Mouse (Mus musculus): ENCODE measurements around the gene Ugt8a. TPM values are rescaled to one million over a fixed set of nuclear protein-coding genes. Genes with fewer than 3 reads are reported as not detected.

Ugt8a gene
- polyA plus RNA-seq, 1 experiment from 2014 or later = 106 TPM

DNA sequence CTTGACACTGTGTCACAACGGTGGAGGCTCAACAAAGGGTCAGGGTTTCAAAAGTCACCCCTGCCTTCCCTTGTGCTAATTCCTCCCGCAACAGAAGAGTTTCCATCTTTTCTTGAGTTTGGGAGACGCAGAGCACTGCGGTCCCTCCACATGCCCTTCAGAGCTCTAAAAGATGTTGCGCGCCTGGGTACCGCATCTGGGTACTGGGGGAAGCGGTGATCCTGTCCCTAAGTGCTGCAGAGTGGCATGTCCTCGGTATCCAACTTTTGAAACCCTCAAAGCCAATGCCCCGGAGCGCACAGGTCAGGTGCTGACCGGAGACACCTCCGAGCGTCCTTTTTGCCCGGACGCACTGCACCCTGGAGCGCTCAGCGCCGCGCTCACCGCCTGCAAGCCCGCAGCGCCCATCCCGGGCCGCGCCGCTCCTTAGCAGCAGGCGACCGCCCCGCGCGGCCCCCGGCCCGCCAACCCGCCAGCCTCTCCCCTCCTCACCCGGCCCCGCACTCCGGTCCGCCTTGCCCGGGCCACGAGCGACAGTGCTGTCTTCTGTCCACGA, 805 bp downstream of the Ugt8a start:
- in situ Hi-C loops (cut with MboI; ENCODE audit: low pct_unique_long_range_greater_than_20kb) = loop anchor here (10.0 kb wide), 1 partner anchor 53 kb away; no protein-coding TSS in a partner anchor
- POLR2A ChIA-PET = interaction anchor here (0.6 kb wide), 1 partner anchor 62 kb away, joined by 5 read pairs; no protein-coding TSS in a partner anchor
- no peaks in the 10 kb centered on the region for H3K27me3 ChIP-seq
- no peak for TF ChIP-seq CTCF (IDR thresholded peaks at IDR 0.05)
- CTCF ChIA-PET = interaction anchor here (0.9 kb wide), 1 partner anchor 91 kb away, joined by 3 read pairs; no protein-coding TSS in a partner anchor
- no peak for DNase-seq (ENCODE audit: low read depth, low spot score)
- ATAC-seq = peak; percentile 61

DNA sequence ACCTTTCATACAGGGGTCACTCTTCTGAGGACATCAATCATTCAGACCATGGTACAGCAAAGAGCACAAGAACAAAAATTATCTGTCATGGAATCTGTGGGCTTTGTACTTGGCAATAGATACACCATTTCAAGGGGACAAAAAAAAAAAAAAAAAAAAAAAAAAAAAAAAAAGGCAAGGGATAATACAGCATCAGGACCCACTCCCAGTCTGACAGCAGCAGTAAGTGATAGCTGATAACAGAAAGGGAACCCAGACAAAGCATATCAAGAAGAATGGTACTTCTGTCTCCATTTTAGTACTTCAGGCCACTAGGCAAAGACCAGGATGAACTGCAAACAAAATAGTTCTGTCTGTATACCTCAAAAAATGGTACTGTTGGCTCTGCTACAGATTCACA, 2.6 kb downstream of the Ugt8a start:
- no peak for DNase-seq (ENCODE audit: low read depth, low spot score)
- TF ChIP-seq CTCF (IDR thresholded peaks at IDR 0.05) = no peak
- ATAC-seq = no peak
- in situ Hi-C loops (cut with MboI; ENCODE audit: low pct_unique_long_range_greater_than_20kb) = loop anchor here (10.0 kb wide), 1 partner anchor 51 kb away; no protein-coding TSS in a partner anchor
- ChIA-PET CTCF (interaction anchor here (1.1 kb wide), 1 partner anchor 23 kb away, joined by 3 read pairs; no protein-coding TSS in a partner anchor), POLR2A (interaction anchor here (0.7 kb wide), 1 partner anchor 40 kb away, joined by 5 read pairs; no protein-coding TSS in a partner anchor)
- no peaks in the 10 kb centered on the region for H3K27me3 ChIP-seq

DNA sequence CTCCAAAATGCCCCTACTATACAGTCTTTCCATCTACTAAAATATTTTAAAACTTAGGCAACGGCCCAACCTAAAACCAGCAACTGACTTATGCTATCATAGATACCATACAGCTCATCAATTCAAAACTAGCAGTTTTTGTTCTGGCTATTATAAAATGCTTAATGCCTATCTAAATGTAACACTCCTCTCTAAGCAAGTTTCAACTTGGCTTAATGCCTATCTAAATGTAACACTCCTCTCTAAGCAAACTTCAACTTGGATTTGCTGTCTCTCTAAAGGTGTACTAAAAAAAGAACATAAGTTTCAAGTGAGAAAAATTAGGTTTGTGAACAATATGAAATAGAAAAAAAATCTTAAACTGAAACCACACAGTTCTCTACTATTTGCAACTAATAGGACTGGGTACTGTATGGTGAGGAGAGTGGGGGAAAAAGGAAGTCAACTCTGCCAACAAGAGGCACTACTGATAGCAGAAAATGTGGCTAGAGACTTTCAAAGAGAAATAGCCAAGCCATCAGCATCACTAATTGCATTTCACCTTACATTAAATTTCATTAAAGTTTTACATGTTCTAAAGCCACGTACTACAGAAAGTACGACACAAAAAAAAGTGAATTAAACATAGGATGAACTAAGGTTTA, 5.7 kb downstream of the Ugt8a start:
- CTCF ChIA-PET = interaction anchor here (1.3 to 4.1 kb wide), 4 partner anchors 11 to 24 kb away, joined by 3 to 23 read pairs (median 4); no protein-coding TSS in a partner anchor
- no peaks in the 10 kb centered on the region for H3K27me3 ChIP-seq
- TF ChIP-seq CTCF (IDR thresholded peaks at IDR 0.05) = no peak
- ATAC-seq = no peak
- no peak for DNase-seq (ENCODE audit: low read depth, low spot score)
- in situ Hi-C loops (cut with MboI; ENCODE audit: low pct_unique_long_range_greater_than_20kb) = loop anchor here (10.0 kb wide), 1 partner anchor 48 kb away; no protein-coding TSS in a partner anchor
- POLR2A ChIA-PET = no interaction called here

DNA sequence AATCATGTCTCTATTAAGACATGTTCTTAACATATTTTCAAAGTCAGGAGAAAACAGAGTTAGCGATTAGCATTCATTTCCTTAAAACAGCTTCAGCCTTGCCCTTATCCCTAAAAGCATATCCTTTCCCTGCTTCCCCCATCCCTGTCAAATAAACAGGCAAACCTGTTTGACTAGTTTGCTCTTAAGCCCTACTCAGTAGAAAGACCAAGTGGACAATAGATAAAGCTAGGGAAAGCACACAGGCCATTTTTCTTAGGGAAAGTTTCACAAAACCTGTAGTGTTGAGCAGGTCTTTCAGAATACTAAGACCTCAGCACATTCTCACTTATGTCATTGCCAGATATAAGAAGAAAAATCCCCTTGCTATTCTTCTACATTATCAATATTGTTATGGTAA, 7.4 kb downstream of the Ugt8a start:
- no peak for DNase-seq (ENCODE audit: low read depth, low spot score)
- ChIA-PET CTCF (interaction anchor here (1.0 to 4.1 kb wide), 5 partner anchors 9 to 84 kb away, joined by 3 to 23 read pairs (median 3); no protein-coding TSS in a partner anchor), POLR2A (interaction anchor here (0.5 to 0.8 kb wide), 2 partner anchors 8 to 23 kb away, joined by 3 to 5 read pairs; no protein-coding TSS in a partner anchor)
- in situ Hi-C loops (cut with MboI; ENCODE audit: low pct_unique_long_range_greater_than_20kb) = loop anchor here (10.0 kb wide), 1 partner anchor 46 kb away; no protein-coding TSS in a partner anchor
- H3K27me3 ChIP-seq = no peaks in the 10 kb centered on the region
- no peak for TF ChIP-seq CTCF (IDR thresholded peaks at IDR 0.05)
- no peak for ATAC-seq

DNA sequence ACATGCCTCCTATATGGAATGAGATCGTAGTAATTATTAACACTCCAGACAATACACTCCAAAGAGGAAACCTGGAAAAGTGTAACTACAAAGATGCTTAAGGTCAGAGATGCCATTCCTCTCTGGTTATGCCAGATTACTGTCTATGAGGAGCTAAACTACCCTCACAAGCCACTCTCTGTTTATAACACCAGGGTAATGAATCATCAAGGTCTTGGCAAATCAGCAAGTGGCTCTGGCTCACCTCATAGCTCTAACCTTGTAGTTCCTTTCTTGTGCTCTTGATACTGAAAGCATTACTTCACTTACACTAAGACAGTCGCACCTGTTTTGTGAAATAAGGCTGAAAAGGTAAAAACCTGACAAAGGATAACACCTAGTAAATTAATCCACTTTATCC, 17.5 kb downstream of the Ugt8a start:
- peak; percentile 8 for TF ChIP-seq CTCF (IDR thresholded peaks at IDR 0.05)
- in situ Hi-C loops (cut with MboI; ENCODE audit: low pct_unique_long_range_greater_than_20kb) = no loop called here
- ATAC-seq (peak; percentile 97), DNase-seq (ENCODE audit: low read depth, low spot score) (peak; percentile 37)
- H3K27me3 ChIP-seq = no peaks in the 10 kb centered on the region
- ChIA-PET POLR2A (no interaction called here), CTCF (interaction anchor here (1.5 to 5.3 kb wide), 3 partner anchors 9 to 68 kb away, joined by 3 to 29 read pairs (median 23); no protein-coding TSS in a partner anchor)

DNA sequence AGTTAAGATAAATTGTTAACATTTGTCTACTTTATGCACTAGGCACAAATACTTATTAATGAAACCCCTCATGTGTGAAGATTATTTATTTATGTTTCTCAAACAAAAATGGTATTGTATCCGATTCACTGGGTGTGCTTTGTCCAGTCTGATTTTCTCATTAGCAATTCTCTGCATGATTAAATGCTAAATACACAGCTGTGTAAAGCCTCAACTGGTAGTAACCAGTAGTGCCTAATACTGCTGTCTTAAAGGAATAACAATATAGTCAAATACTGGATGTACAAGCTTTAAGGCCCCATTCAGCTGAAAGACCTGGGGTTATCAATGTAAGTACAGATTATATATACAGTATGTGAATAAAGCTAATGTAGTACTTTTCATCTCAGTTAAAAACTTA, 39.4 kb downstream of the Ugt8a start:
- DNase-seq (ENCODE audit: low read depth, low spot score) (no peak), ATAC-seq (no peak)
- no peak for TF ChIP-seq CTCF (IDR thresholded peaks at IDR 0.05)
- H3K27me3 ChIP-seq = no peaks in the 10 kb centered on the region
- ChIA-PET POLR2A (no interaction called here), CTCF (interaction anchor here (1.0 to 2.3 kb wide), 5 partner anchors 8 to 25 kb away, joined by 3 to 14 read pairs (median 5); no protein-coding TSS in a partner anchor)
- in situ Hi-C loops (cut with MboI; ENCODE audit: low pct_unique_long_range_greater_than_20kb) = no loop called here

DNA sequence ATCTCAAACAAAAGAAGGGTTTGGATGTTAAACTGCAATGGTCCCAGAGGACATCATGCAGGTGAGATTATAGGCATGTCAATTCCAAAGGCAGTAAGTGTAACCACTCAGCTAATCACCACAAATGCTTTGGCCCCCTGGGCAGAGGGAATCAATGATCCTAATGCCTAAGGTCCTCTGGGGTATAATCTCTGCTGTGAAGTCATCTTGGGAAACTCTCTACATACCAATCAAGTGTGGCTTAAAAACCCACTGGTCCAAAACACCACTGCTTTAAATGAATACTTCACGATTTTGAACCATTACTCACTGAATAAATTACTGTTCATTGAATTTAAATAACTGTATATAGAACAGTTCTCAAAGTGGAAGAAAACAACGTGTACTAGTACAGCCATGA, 51.3 kb downstream of the Ugt8a start:
- TF ChIP-seq CTCF (IDR thresholded peaks at IDR 0.05) = no peak
- in situ Hi-C loops (cut with MboI; ENCODE audit: low pct_unique_long_range_greater_than_20kb) = loop anchor here (10.0 kb wide), 1 partner anchor 48 kb away; the partner anchor contains the start of gene Ugt8a
- POLR2A ChIA-PET = no interaction called here
- ATAC-seq (peak; percentile 97), DNase-seq (ENCODE audit: low read depth, low spot score) (peak; percentile 89)
- CTCF ChIA-PET = interaction anchor here (1.0 to 1.3 kb wide), 2 partner anchors 17 to 158 kb away, joined by 3 to 4 read pairs; no protein-coding TSS in a partner anchor
- no peaks in the 10 kb centered on the region for H3K27me3 ChIP-seq

DNA sequence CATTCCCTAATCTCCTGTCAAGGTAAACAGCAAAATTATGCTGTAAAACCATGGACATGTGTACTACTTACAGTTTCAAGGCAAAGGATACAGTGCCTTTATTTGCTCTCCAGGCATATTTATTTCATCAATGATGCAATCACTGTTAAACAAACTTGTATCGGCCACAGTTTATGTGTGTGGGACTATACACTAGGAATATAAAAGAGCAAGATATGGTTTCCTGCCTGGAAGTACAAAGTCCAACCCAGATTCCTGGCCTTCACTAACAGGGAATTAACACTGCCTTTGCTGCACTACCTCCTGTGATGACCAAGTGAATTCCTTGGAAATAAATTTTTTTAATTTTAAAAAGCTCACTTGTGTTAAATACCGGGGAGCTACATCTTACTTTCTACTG, 53.5 kb downstream of the Ugt8a start:
- POLR2A ChIA-PET = no interaction called here

DNA sequence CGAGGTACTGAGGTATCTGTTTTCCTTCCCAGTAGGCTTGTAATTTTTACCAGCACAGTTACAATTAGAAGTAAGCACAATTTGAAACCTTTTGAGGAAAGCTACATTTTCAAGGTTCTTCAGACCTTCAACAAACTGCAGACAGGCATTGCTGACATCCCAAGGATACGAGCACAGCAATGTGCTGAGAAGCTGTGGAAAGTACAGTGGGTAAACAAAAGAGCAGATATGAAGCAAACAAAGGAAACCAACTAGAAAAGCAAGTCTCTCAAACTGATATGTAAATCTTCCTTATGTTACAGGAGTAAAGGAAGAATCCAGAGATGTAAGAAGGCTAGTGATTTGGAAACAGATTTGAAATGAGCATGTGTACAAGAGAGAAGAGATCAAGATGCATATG, 54.0 kb downstream of the Ugt8a start:
- no peak for TF ChIP-seq CTCF (IDR thresholded peaks at IDR 0.05)
- POLR2A ChIA-PET = interaction anchor here (0.7 kb wide), 1 partner anchor 24 kb away, joined by 3 read pairs; no protein-coding TSS in a partner anchor
- CTCF ChIA-PET = interaction anchor here (1.2 to 4.1 kb wide), 7 partner anchors 10 to 713 kb away, joined by 3 to 20 read pairs (median 4); no protein-coding TSS in a partner anchor
- DNase-seq (ENCODE audit: low read depth, low spot score) (no peak), ATAC-seq (no peak)
- H3K27me3 ChIP-seq = no peaks in the 10 kb centered on the region
- in situ Hi-C loops (cut with MboI; ENCODE audit: low pct_unique_long_range_greater_than_20kb) = loop anchor here (10.0 kb wide), 1 partner anchor 50 kb away; the partner anchor contains the start of gene Ugt8a

More for the DNA sequence above, 53.5 kb downstream of the Ugt8a start:
- no peak for TF ChIP-seq CTCF (IDR thresholded peaks at IDR 0.05)
- in situ Hi-C loops (cut with MboI; ENCODE audit: low pct_unique_long_range_greater_than_20kb) = loop anchor here (10.0 kb wide), 1 partner anchor 50 kb away; the partner anchor contains the start of gene Ugt8a
- no peaks in the 10 kb centered on the region for H3K27me3 ChIP-seq
- CTCF ChIA-PET = interaction anchor here (0.7 to 4.1 kb wide), 7 partner anchors 10 to 713 kb away, joined by 3 to 20 read pairs (median 4); no protein-coding TSS in a partner anchor
- DNase-seq (ENCODE audit: low read depth, low spot score) (no peak), ATAC-seq (no peak)

DNA sequence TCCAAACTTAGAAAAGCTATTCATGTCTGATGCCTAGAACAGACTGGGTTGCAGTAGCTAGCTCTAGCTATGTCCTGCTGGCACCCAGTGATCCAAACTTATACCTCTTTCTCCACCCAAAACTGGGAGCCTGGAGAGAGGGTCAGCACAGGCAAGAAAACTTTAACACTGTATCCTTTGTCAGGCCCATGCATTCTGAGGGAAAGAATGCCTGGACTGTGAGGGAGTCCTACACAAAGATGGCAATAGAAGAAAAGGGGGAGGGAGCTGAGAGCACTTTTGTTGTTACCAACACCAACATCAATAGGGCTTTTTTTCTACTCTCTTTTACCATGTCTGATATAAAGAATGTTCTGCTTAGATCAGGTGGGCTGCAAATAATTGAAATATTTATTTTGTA, 55.4 kb downstream of the Ugt8a start:
- CTCF ChIA-PET = interaction anchor here (0.7 to 4.1 kb wide), 10 partner anchors 8 to 162 kb away, joined by 3 to 20 read pairs (median 3); no protein-coding TSS in a partner anchor

More for the DNA sequence above, 55.4 kb downstream of the Ugt8a start:
- POLR2A ChIA-PET = interaction anchor here (0.6 kb wide), 1 partner anchor 13 kb away, joined by 3 read pairs; no protein-coding TSS in a partner anchor
- DNase-seq (ENCODE audit: low read depth, low spot score) (no peak), ATAC-seq (no peak)
- no peaks in the 10 kb centered on the region for H3K27me3 ChIP-seq
- TF ChIP-seq CTCF (IDR thresholded peaks at IDR 0.05) = no peak
- in situ Hi-C loops (cut with MboI; ENCODE audit: low pct_unique_long_range_greater_than_20kb) = loop anchor here (10.0 kb wide), 1 partner anchor 52 kb away; the partner anchor contains the start of gene Ugt8a
